ENCODE assay signal across 8 mouse cellular contexts in genomic region chr16:35981363-35981821, GRCm38 (mm10). TPM values are rescaled to one million over a fixed set of nuclear protein-coding genes. Genes with fewer than 3 reads are reported as not detected.
A peak's percentile ranks its signal among the peaks of the same experiment; 100 is the strongest.
DNase-seq lines count a peak whose midpoint lies in the region; ATAC-seq and TF ChIP-seq lines count a peak whose summit lies in the region.

No protein-coding gene starts in this region.

- no peak overlapping the region for H3K9ac ChIP-seq in embryonic facial prominence, embryonic 15.5 days
- H3K9ac ChIP-seq in kidney, embryonic 16.5 days (replicated peaks; ENCODE audit: low read length): no peak overlapping the region
- H3K9ac ChIP-seq in stomach, embryonic 14.5 days (replicated peaks; ENCODE audit: low read depth, low read length): no peak overlapping the region

- H3K27me3 ChIP-seq in embryonic facial prominence, embryonic 15.5 days: no peaks in the 10 kb centered on the region
- no peaks in the 10 kb centered on the region for H3K27me3 ChIP-seq in heart, embryonic 10.5 days (ENCODE audit: insufficient read depth, poor library complexity, severe bottlenecking)
- H3K27me3 ChIP-seq in kidney, embryonic 16.5 days (ENCODE audit: insufficient read depth, low read length): no peaks in the 10 kb centered on the region
- no peaks in the 10 kb centered on the region for H3K27me3 ChIP-seq in myocyte (ENCODE audit: control insufficient read depth, insufficient read depth, insufficient read length)
- no peaks in the 10 kb centered on the region for H3K27me3 ChIP-seq in stomach, embryonic 14.5 days (ENCODE audit: control insufficient read depth, insufficient read depth, low read length)

- H3K4me3 ChIP-seq in embryonic facial prominence, embryonic 15.5 days (replicated peaks): no peak overlapping the region
- H3K4me3 ChIP-seq in heart, embryonic 10.5 days: no peak overlapping the region
- no peak overlapping the region for H3K4me3 ChIP-seq in kidney, embryonic 16.5 days (ENCODE audit: low read length)
- no peak overlapping the region for H3K4me3 ChIP-seq in myocyte
- no peak overlapping the region for H3K4me3 ChIP-seq in stomach, embryonic 14.5 days (ENCODE audit: low read depth, low read length)

- no peak for TF ChIP-seq POLR2A in myocyte (IDR thresholded peaks at IDR 0.05; ENCODE audit: insufficient read length, low read depth)

- peak; percentile 100 for DNase-seq in 416B (ENCODE audit: low read depth)
- peak; percentile 100 for DNase-seq in adrenal gland, postnatal 25 days
- DNase-seq in heart, embryonic 10.5 days (ENCODE audit: low spot score): peak; percentile 100
- DNase-seq in liver: peak; percentile 100

- WGBS in embryonic facial prominence, embryonic 15.5 days: 45% methylated on average over 19 of the region's 19 CpGs
- 40% methylated on average over 19 of the region's 19 CpGs for WGBS in heart, embryonic 10.5 days
- WGBS in kidney, embryonic 16.5 days: 50% methylated on average over 19 of the region's 19 CpGs
- WGBS in stomach, embryonic 14.5 days: 43% methylated on average over 19 of the region's 19 CpGs

- no peak overlapping the region for H3ac ChIP-seq in myocyte (ENCODE audit: control insufficient read depth, insufficient read length)

- H3K9me3 ChIP-seq in embryonic facial prominence, embryonic 15.5 days (replicated peaks): peaks cover 3% of the 10 kb centered on the region; the same call in 1 of the 2 replicates
- H3K9me3 ChIP-seq in heart, embryonic 10.5 days: no peaks in the 10 kb centered on the region
- no peaks in the 10 kb centered on the region for H3K9me3 ChIP-seq in kidney, embryonic 16.5 days (ENCODE audit: low read length)
- no peaks in the 10 kb centered on the region for H3K9me3 ChIP-seq in stomach, embryonic 14.5 days (ENCODE audit: control insufficient read depth, low read depth, low read length)

- peaks cover 26% of the 10 kb centered on the region for H3K79me2 ChIP-seq in myocyte (ENCODE audit: control insufficient read depth, insufficient read depth)

- H3K27ac ChIP-seq in embryonic facial prominence, embryonic 15.5 days (replicated peaks): no peak overlapping the region
- no peak overlapping the region for H3K27ac ChIP-seq in heart, embryonic 10.5 days
- no peak overlapping the region for H3K27ac ChIP-seq in kidney, embryonic 16.5 days (ENCODE audit: low read length)
- no peak overlapping the region for H3K27ac ChIP-seq in stomach, embryonic 14.5 days (ENCODE audit: low read length)

- peak; percentile 95 for ATAC-seq in embryonic facial prominence, embryonic 15.5 days (ENCODE audit: insufficient number of reproducible peaks, low FRiP score, low TSS enrichment, low read depth)
- ATAC-seq in kidney, embryonic 16.5 days (ENCODE audit: low FRiP score, low TSS enrichment): peak; percentile 94
- ATAC-seq in stomach, embryonic 14.5 days (ENCODE audit: insufficient number of reproducible peaks, insufficient read depth, low FRiP score, low read depth): peak; percentile 93

- no peak overlapping the region for H3K4me2 ChIP-seq in embryonic facial prominence, embryonic 15.5 days (replicated peaks)
- no peak overlapping the region for H3K4me2 ChIP-seq in kidney, embryonic 16.5 days (replicated peaks; ENCODE audit: low read depth, low read length)
- H3K4me2 ChIP-seq in myocyte (ENCODE audit: low read depth): no peak overlapping the region
- no peak overlapping the region for H3K4me2 ChIP-seq in stomach, embryonic 14.5 days (replicated peaks; ENCODE audit: low read depth, low read length)

- no peaks in the 10 kb centered on the region for H3K36me3 ChIP-seq in embryonic facial prominence, embryonic 15.5 days
- no peaks in the 10 kb centered on the region for H3K36me3 ChIP-seq in heart, embryonic 10.5 days
- H3K36me3 ChIP-seq in kidney, embryonic 16.5 days (ENCODE audit: insufficient read depth, low read length): no peaks in the 10 kb centered on the region
- H3K36me3 ChIP-seq in myocyte (ENCODE audit: control insufficient read depth, insufficient read depth): no peaks in the 10 kb centered on the region
- no peaks in the 10 kb centered on the region for H3K36me3 ChIP-seq in stomach, embryonic 14.5 days (ENCODE audit: control insufficient read depth, insufficient read depth, low read length)

- H3K4me1 ChIP-seq in embryonic facial prominence, embryonic 15.5 days: peaks cover 8% of the 10 kb centered on the region; the same call in 1 of the 2 replicates
- H3K4me1 ChIP-seq in heart, embryonic 10.5 days: peaks cover 4% of the 10 kb centered on the region; the same call in 1 of the 2 replicates
- peaks cover 13% of the 10 kb centered on the region for H3K4me1 ChIP-seq in kidney, embryonic 16.5 days (ENCODE audit: insufficient read depth, low read length)
- no peaks in the 10 kb centered on the region; the same call in 1 of the 2 replicates for H3K4me1 ChIP-seq in stomach, embryonic 14.5 days (ENCODE audit: control insufficient read depth, insufficient read depth, low read length)

TF ChIP-seq in myocyte, 11 proteins besides CTCF, POLR2A, EP300 and RAD21:
- peak; percentile 67 for TF ChIP-seq E2F4 (IDR thresholded peaks at IDR 0.05; ENCODE audit: insufficient read depth)
- peak; percentile 72; the same call in 1 of the 2 replicates for TF ChIP-seq CEBPB (IDR thresholded peaks at IDR 0.05; ENCODE audit: insufficient read depth, poor library complexity, severe bottlenecking)
- no peak for TF ChIP-seq REST (IDR thresholded peaks at IDR 0.05; ENCODE audit: insufficient read depth, insufficient read length)
- TF ChIP-seq TCF12 (IDR thresholded peaks at IDR 0.05; ENCODE audit: insufficient read depth, poor library complexity, severe bottlenecking): peak; percentile 66
TF ChIP-seq in myocyte: peak in this region for 3.

RNA-seq across cellular contexts. Expression of gene Kpna1, which starts 2.8 kb away (rescaled TPM):
- total RNA-seq in adrenal gland, postnatal 25 days (2021): 62.0 and 69.0 TPM in 2 replicates
- 32.4 and 35.6 TPM in 2 replicates for polyA plus RNA-seq in embryonic facial prominence, embryonic 15.5 days (2015; fragmentation: Nextera tagmentation; extraction: Ambion mirVana)
- 51.8 and 60.5 TPM in 2 replicates for polyA plus RNA-seq in heart, embryonic 10.5 days (2016; fragmentation: Nextera tagmentation; extraction: Ambion mirVana)
- polyA plus RNA-seq in kidney, embryonic 16.5 days (2015; fragmentation: Nextera tagmentation; extraction: Ambion mirVana): 35.9 and 38.2 TPM in 2 replicates
- polyA plus RNA-seq in myocyte (2012; fragmentation: generic; extraction: Trizol): 14.8 TPM
- polyA plus RNA-seq in stomach, embryonic 14.5 days (2014; fragmentation: Nextera tagmentation; extraction: Ambion mirVana): 44.1 and 44.5 TPM in 2 replicates

RNA-seq across cellular contexts. Expression of gene Dtx3l, which starts 42.4 kb away (rescaled TPM):
- 6.9 and 10.8 TPM in 2 replicates for total RNA-seq in adrenal gland, postnatal 25 days (2021)
- 3.8 and 3.9 TPM in 2 replicates for polyA plus RNA-seq in embryonic facial prominence, embryonic 15.5 days (2015; fragmentation: Nextera tagmentation; extraction: Ambion mirVana)
- polyA plus RNA-seq in heart, embryonic 10.5 days (2016; fragmentation: Nextera tagmentation; extraction: Ambion mirVana): 2.0 and 2.9 TPM in 2 replicates
- 3.9 and 4.5 TPM in 2 replicates for polyA plus RNA-seq in kidney, embryonic 16.5 days (2015; fragmentation: Nextera tagmentation; extraction: Ambion mirVana)
- 0.83 TPM for polyA plus RNA-seq in myocyte (2012; fragmentation: generic; extraction: Trizol)
- 7.7 and 8.0 TPM in 2 replicates for polyA plus RNA-seq in stomach, embryonic 14.5 days (2014; fragmentation: Nextera tagmentation; extraction: Ambion mirVana)

RNA-seq across cellular contexts. Expression of gene Parp9, which starts 43.1 kb away (rescaled TPM):
- total RNA-seq in adrenal gland, postnatal 25 days (2021): 10.0 and 14.3 TPM in 2 replicates
- polyA plus RNA-seq in embryonic facial prominence, embryonic 15.5 days (2015; fragmentation: Nextera tagmentation; extraction: Ambion mirVana): 6.9 and 7.3 TPM in 2 replicates
- polyA plus RNA-seq in heart, embryonic 10.5 days (2016; fragmentation: Nextera tagmentation; extraction: Ambion mirVana): 1.9 and 4.2 TPM in 2 replicates
- polyA plus RNA-seq in kidney, embryonic 16.5 days (2015; fragmentation: Nextera tagmentation; extraction: Ambion mirVana): 4.8 and 5.0 TPM in 2 replicates
- polyA plus RNA-seq in myocyte (2012; fragmentation: generic; extraction: Trizol): 1.2 TPM
- 6.5 and 8.1 TPM in 2 replicates for polyA plus RNA-seq in stomach, embryonic 14.5 days (2014; fragmentation: Nextera tagmentation; extraction: Ambion mirVana)

RNA-seq across cellular contexts. Expression of gene Wdr5b, which starts 59.6 kb away (rescaled TPM):
- total RNA-seq in adrenal gland, postnatal 25 days (2021): 5.7 and 5.9 TPM in 2 replicates
- 10.4 and 11.0 TPM in 2 replicates for polyA plus RNA-seq in embryonic facial prominence, embryonic 15.5 days (2015; fragmentation: Nextera tagmentation; extraction: Ambion mirVana)
- polyA plus RNA-seq in heart, embryonic 10.5 days (2016; fragmentation: Nextera tagmentation; extraction: Ambion mirVana): 5.4 and 5.9 TPM in 2 replicates
- polyA plus RNA-seq in kidney, embryonic 16.5 days (2015; fragmentation: Nextera tagmentation; extraction: Ambion mirVana): 8.5 and 9.3 TPM in 2 replicates
- 1.9 TPM for polyA plus RNA-seq in myocyte (2012; fragmentation: generic; extraction: Trizol)
- 10.4 and 11.9 TPM in 2 replicates for polyA plus RNA-seq in stomach, embryonic 14.5 days (2014; fragmentation: Nextera tagmentation; extraction: Ambion mirVana)
